Mouse (Mus musculus): ENCODE data around the gene Trat1.

The Trat1 gene

DNA sequence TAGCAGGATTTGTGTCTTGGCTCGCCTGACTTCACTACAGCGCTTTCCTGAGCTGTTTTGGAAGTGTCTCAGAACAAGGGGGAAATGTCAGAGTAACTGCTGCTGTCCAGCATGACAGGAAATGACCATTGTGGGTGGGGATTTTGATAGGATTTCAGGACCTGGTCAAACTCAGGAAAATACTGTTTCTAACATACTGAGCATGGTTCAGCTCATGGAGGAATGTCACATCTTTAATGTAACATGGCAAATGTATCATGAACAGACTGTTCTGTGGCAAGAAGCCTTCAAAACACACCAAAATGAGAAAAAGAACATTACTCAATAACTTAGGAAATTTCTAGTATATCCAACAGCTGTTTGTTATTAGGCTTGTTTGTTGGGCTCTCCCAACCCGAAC is 52.1 kb downstream of the Trat1 start:
- no peak for DNase-seq (ENCODE audit: low spot score in 2 of 2)

DNA sequence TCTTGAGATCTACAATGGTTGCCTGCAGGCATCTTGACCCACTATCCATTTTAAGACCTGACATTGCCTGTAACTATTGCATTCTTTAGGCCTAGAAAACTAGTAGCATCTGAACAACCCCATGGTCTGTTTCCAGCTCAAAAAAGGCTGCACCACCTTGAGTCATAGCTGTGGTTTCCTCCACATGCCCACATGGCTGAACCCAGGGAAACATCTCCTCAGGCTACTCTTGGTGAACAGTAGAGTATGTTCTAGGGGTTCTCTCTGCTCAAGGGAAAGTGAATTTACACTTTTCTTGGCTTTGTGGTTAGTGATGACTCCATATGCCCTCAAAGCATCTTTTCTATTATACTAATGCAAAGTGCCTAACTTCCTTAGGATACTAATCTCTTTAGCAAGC is 55.5 kb downstream of the Trat1 start:
- DNase-seq (ENCODE audit: low spot score in 2 of 2) = no peak

DNA sequence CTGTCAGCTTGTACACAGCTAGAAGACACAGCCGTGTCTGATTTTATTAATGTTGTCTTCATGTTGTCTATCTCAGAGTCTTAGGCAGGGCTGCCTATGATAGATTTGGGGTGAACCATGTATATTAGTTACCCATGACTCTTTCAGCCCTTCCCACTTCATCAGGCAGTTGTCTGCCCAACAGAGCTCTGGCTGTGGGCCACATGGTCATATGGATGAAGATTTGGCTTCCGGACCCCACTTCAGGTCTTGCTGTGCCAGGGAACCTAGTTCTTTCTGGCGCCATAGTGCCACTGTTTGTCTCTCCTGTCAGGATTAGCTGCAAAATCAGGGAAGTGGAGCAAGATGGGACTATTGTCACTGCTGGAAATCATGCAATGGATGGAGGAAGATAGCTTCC is 69.9 kb downstream of the Trat1 start:
- no peak for DNase-seq (ENCODE audit: low spot score in 2 of 2)

Measured in spleen, postnatal 14 days (tissue).